Mouse (Mus musculus): ENCODE data around the gene Rtf1. TPM values are rescaled to one million over a fixed set of nuclear protein-coding genes. Genes with fewer than 3 reads are reported as not detected.
"Not testable (repeated sequence)": the region's sequence is repeated elsewhere in the genome, so short reads cannot be mapped to it uniquely, and the experiment has no call there.

Rtf1 gene
- polyA plus RNA-seq, 1 experiment from 2014 or later, result 58.5 TPM

- Histone ChIP-seq H3K4me1 (no peaks in the 10 kb centered on the region; the same call in 1 of the 2 replicates), H3K27ac (replicated peaks) (no peak overlapping the region), H3K9ac (replicated peaks) (no peak overlapping the region), H3K36me3 (peaks cover 9% of the 10 kb centered on the region; the same call in 1 of the 2 replicates), H3K27me3 (replicated peaks) (no peaks in the 10 kb centered on the region), H3K4me2 (no peak overlapping the region), H3K4me3 (replicated peaks) (no peak overlapping the region), H3K9me3 (replicated peaks) (no peaks in the 10 kb centered on the region)
- 79% methylated on average over 9 of the region's 9 CpGs for WGBS
- ATAC-seq (ENCODE audit: low FRiP score), result no peak
Measured at GRCm38 (mm10) chr2:119692003-119692701, 17.3 kb downstream of the Rtf1 start.

GRCm38 (mm10) chr2:119694826-119695225 lies 20.0 kb downstream of the Rtf1 start:
- no peak overlapping the region for H3K27ac ChIP-seq (replicated peaks)
- H3K4me2 ChIP-seq, result no peak overlapping the region
- H3K36me3 ChIP-seq, result peaks cover 9% of the 10 kb centered on the region; the same call in 1 of the 2 replicates
- WGBS, result 81% methylated on average over 2 of the region's 2 CpGs
- ATAC-seq (ENCODE audit: low FRiP score), result no peak
- no peak overlapping the region for H3K4me3 ChIP-seq (replicated peaks)
- H3K4me1 ChIP-seq, result no peaks in the 10 kb centered on the region; the same call in 1 of the 2 replicates
- H3K9ac ChIP-seq (replicated peaks), result no peak overlapping the region
- H3K27me3 ChIP-seq (replicated peaks), result no peaks in the 10 kb centered on the region
- H3K9me3 ChIP-seq (replicated peaks), result no peaks in the 10 kb centered on the region

- no peak for ATAC-seq (ENCODE audit: low FRiP score)
Measured at GRCm38 (mm10) chr2:119696111-119696510, 21.2 kb downstream of the Rtf1 start.

GRCm38 (mm10) chr2:119698472-119698871 lies 23.6 kb downstream of the Rtf1 start:
- Histone ChIP-seq H3K27ac (replicated peaks) (no peak overlapping the region), H3K4me1 (no peaks in the 10 kb centered on the region), H3K27me3 (replicated peaks) (no peaks in the 10 kb centered on the region), H3K9me3 (replicated peaks) (no peaks in the 10 kb centered on the region), H3K4me2 (no peak overlapping the region), H3K4me3 (replicated peaks) (no peak overlapping the region), H3K36me3 (peaks cover 13% of the 10 kb centered on the region), H3K9ac (replicated peaks) (no peak overlapping the region)
- ATAC-seq (ENCODE audit: low FRiP score), result no peak
- 91% methylated on average over 2 of the region's 2 CpGs for WGBS

More at GRCm38 (mm10) chr2:119696111-119696510, 21.2 kb downstream of the Rtf1 start:
- Histone ChIP-seq H3K36me3 (peaks cover 9% of the 10 kb centered on the region; the same call in 1 of the 2 replicates), H3K4me2 (no peak overlapping the region), H3K9me3 (replicated peaks) (no peaks in the 10 kb centered on the region), H3K9ac (replicated peaks) (no peak overlapping the region), H3K27me3 (replicated peaks) (no peaks in the 10 kb centered on the region), H3K27ac (replicated peaks) (no peak overlapping the region), H3K4me1 (no peaks in the 10 kb centered on the region; the same call in 1 of the 2 replicates), H3K4me3 (replicated peaks) (no peak overlapping the region)
- 84% methylated on average over 1 of the region's 1 CpGs for WGBS

- Histone ChIP-seq H3K27me3 (replicated peaks) (no peaks in the 10 kb centered on the region), H3K4me1 (no peaks in the 10 kb centered on the region), H3K9me3 (replicated peaks) (no peaks in the 10 kb centered on the region), H3K27ac (replicated peaks) (no peak overlapping the region), H3K9ac (replicated peaks) (no peak overlapping the region), H3K4me2 (no peak overlapping the region), H3K4me3 (replicated peaks) (no peak overlapping the region), H3K36me3 (peaks cover 12% of the 10 kb centered on the region)
- 92% methylated on average over 3 of the region's 3 CpGs for WGBS
- ATAC-seq (ENCODE audit: low FRiP score), result no peak
Measured at GRCm38 (mm10) chr2:119699962-119700361, 25.1 kb downstream of the Rtf1 start.

- H3K4me2 ChIP-seq, result no peak overlapping the region
- H3K27me3 ChIP-seq (replicated peaks), result no peaks in the 10 kb centered on the region
- H3K36me3 ChIP-seq, result peaks cover 35% of the 10 kb centered on the region
- H3K4me3 ChIP-seq (replicated peaks), result no peak overlapping the region
- 100% methylated on average over 2 of the region's 2 CpGs for WGBS
- H3K9me3 ChIP-seq (replicated peaks), result no peaks in the 10 kb centered on the region
- H3K9ac ChIP-seq (replicated peaks), result no peak overlapping the region
- no peaks in the 10 kb centered on the region for H3K4me1 ChIP-seq
- H3K27ac ChIP-seq (replicated peaks), result no peak overlapping the region
- no peak for ATAC-seq (ENCODE audit: low FRiP score)
Measured at GRCm38 (mm10) chr2:119703171-119703570, 28.3 kb downstream of the Rtf1 start.

GRCm38 (mm10) chr2:119707676-119708075 lies 32.8 kb downstream of the Rtf1 start:
- H3K27me3 ChIP-seq (replicated peaks), result no peaks in the 10 kb centered on the region
- H3K36me3 ChIP-seq, result peaks cover 61% of the 10 kb centered on the region
- no peak overlapping the region for H3K9ac ChIP-seq (replicated peaks)
- no peak for ATAC-seq (ENCODE audit: low FRiP score)
- H3K4me3 ChIP-seq (replicated peaks), result no peak overlapping the region
- no peak overlapping the region for H3K27ac ChIP-seq (replicated peaks)
- no peaks in the 10 kb centered on the region for H3K9me3 ChIP-seq (replicated peaks)
- WGBS, result 85% methylated on average over 3 of the region's 3 CpGs
- H3K4me2 ChIP-seq, result no peak overlapping the region
- no peaks in the 10 kb centered on the region for H3K4me1 ChIP-seq

- WGBS, result 91% methylated on average over 3 of the region's 3 CpGs
Measured at GRCm38 (mm10) chr2:119710011-119710410, 35.1 kb downstream of the Rtf1 start.

GRCm38 (mm10) chr2:119715868-119716267 lies 41.0 kb downstream of the Rtf1 start:
- H3K4me2 ChIP-seq; H3K4me1 ChIP-seq; H3K4me3 ChIP-seq (replicated peaks); H3K9me3 ChIP-seq (replicated peaks); H3K27me3 ChIP-seq (replicated peaks); H3K9ac ChIP-seq (replicated peaks); H3K27ac ChIP-seq (replicated peaks); ATAC-seq (ENCODE audit: low FRiP score): not testable (repeated sequence)
- 98% methylated on average over 2 of the region's 2 CpGs for WGBS
- H3K36me3 ChIP-seq, result peaks cover 55% of the 10 kb centered on the region

More at GRCm38 (mm10) chr2:119710011-119710410, 35.1 kb downstream of the Rtf1 start:
- no peaks in the 10 kb centered on the region for H3K4me1 ChIP-seq
- H3K9ac ChIP-seq (replicated peaks), result no peak overlapping the region
- H3K9me3 ChIP-seq (replicated peaks), result no peaks in the 10 kb centered on the region
- H3K27me3 ChIP-seq (replicated peaks), result no peaks in the 10 kb centered on the region
- ATAC-seq (ENCODE audit: low FRiP score), result no peak
- no peak overlapping the region for H3K4me3 ChIP-seq (replicated peaks)
- no peak overlapping the region for H3K4me2 ChIP-seq
- no peak overlapping the region for H3K27ac ChIP-seq (replicated peaks)
- H3K36me3 ChIP-seq, result peaks cover 66% of the 10 kb centered on the region

- 94% methylated on average over 8 of the region's 8 CpGs for WGBS
- H3K27ac ChIP-seq (replicated peaks), result no peak overlapping the region
- no peak overlapping the region for H3K4me3 ChIP-seq (replicated peaks)
- peaks cover 69% of the 10 kb centered on the region for H3K36me3 ChIP-seq
- H3K4me2 ChIP-seq, result no peak overlapping the region
- H3K9me3 ChIP-seq (replicated peaks), result no peaks in the 10 kb centered on the region
- no peak overlapping the region for H3K9ac ChIP-seq (replicated peaks)
- H3K27me3 ChIP-seq (replicated peaks), result no peaks in the 10 kb centered on the region
- no peaks in the 10 kb centered on the region for H3K4me1 ChIP-seq
- ATAC-seq (ENCODE audit: low FRiP score), result no peak
Measured at GRCm38 (mm10) chr2:119721070-119721469, 46.2 kb downstream of the Rtf1 start.

- Histone ChIP-seq H3K36me3 (peaks cover 92% of the 10 kb centered on the region), H3K9me3 (replicated peaks) (no peaks in the 10 kb centered on the region), H3K27me3 (replicated peaks) (no peaks in the 10 kb centered on the region), H3K9ac (replicated peaks) (no peak overlapping the region), H3K4me1 (no peaks in the 10 kb centered on the region), H3K4me2 (no peak overlapping the region), H3K27ac (replicated peaks) (no peak overlapping the region), H3K4me3 (replicated peaks) (no peak overlapping the region)
- WGBS, result 92% methylated on average over 3 of the region's 3 CpGs
- ATAC-seq (ENCODE audit: low FRiP score), result no peak
Measured at GRCm38 (mm10) chr2:119727762-119728416, 53.0 kb downstream of the Rtf1 start.

GRCm38 (mm10) chr2:119730735-119731134 lies 55.9 kb downstream of the Rtf1 start:
- H3K4me3 ChIP-seq (replicated peaks), result no peak overlapping the region
- no peak overlapping the region for H3K4me2 ChIP-seq
- no peak overlapping the region for H3K27ac ChIP-seq (replicated peaks)
- peaks cover 94% of the 10 kb centered on the region for H3K36me3 ChIP-seq
- no peaks in the 10 kb centered on the region for H3K9me3 ChIP-seq (replicated peaks)
- no peak for ATAC-seq (ENCODE audit: low FRiP score)
- no peak overlapping the region for H3K9ac ChIP-seq (replicated peaks)
- 0 out of 2 replicates have a peak, but pooled peaks cover 3% of the 10 kb centered on the region for H3K27me3 ChIP-seq (replicated peaks)
- H3K4me1 ChIP-seq, result no peaks in the 10 kb centered on the region
- 88% methylated on average over 4 of the region's 4 CpGs for WGBS
